Mouse (Mus musculus) heart, postnatal 36 days (tissue): ENCODE measurements around the gene Upk3a. TPM values are rescaled to one million over a fixed set of nuclear protein-coding genes. Genes with fewer than 3 reads are reported as not detected.

Experiments
- DNase-seq, 2 experiments: peaks; one replicate each; pipeline ENCODE4 v3.0.0; 2021 to 2022
- intact Hi-C: fragments of 180-260 bp; cut with DNase I; formaldehyde crosslinking; loops from one replicate; pipeline ENCODE4 v1.15.1; 2025
- total RNA-seq, 2 experiments: library from RNA; stranded (reverse); gene quantifications; 2 replicates each; pipeline ENCODE4 v1.2.3; 2021

Upk3a gene
- not detected for total RNA-seq

GRCm38 (mm10) chr15:85016951-85017664 lies at the start of gene Upk3a:
Gene Upk3a (plus strand): TSS chr15:85017141.
- intact Hi-C loops = no loop called here
- no peak for DNase-seq

GRCm38 (mm10) chr15:84968534-84968933 lies 48.4 kb upstream of the Upk3a start:
- DNase-seq = no peak
- intact Hi-C loops = no loop called here

DNA sequence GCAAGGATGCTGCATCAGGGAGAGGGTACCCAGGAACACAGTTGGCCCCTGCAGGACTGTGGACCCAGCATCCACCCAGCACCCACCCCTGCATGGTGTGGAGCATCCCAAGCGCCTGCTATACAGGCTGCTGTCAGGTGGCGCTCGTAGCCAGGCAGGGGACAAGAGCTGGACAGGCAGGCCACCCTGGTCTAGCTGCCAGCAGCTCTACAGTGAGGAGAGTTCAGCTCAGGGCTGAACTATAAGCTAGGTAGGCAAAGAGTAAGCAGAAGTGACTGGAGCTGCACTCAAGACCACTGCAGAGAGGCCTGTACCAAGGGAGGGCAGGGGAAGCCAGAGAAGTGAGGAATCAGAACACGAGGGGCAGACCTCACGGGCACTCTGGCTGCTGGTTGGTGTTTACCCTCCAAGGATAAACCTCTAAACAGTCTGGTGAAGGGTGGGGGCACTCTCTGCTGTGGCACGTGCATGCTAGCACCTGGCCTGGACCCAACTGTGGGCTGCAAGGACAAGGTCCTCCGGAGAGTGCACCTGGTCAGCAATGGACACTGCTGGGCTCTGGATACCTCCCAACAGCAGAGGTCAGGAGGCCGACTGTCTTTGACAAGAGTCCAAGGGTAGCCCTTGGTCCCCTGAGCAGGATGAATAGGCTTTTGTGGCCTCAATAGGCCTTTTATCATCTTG lies 43.9 kb upstream of the Upk3a start:
- intact Hi-C loops = no loop called here
- DNase-seq = no peak

DNA sequence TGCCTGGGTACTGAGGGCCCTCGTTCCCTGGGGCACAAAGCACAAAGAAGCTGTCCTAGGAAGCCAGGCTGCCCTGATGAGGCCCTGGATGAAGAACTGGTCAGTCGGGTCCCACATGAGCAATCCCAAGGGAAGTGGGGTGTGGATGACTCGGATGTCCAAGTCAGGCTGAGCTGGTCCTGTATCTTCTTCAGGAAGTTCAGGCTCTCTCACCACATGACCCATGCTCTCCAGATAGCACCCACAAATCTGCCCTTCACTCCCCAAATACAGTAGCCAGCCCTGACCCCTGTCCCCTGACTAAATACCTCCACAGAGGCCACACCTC lies 43.4 kb upstream of the Upk3a start:
- intact Hi-C loops = no loop called here
- DNase-seq = no peak

- intact Hi-C loops = no loop called here
- DNase-seq = no peak
Measured at GRCm38 (mm10) chr15:84975729-84976128, 41.2 kb upstream of the Upk3a start.

DNA sequence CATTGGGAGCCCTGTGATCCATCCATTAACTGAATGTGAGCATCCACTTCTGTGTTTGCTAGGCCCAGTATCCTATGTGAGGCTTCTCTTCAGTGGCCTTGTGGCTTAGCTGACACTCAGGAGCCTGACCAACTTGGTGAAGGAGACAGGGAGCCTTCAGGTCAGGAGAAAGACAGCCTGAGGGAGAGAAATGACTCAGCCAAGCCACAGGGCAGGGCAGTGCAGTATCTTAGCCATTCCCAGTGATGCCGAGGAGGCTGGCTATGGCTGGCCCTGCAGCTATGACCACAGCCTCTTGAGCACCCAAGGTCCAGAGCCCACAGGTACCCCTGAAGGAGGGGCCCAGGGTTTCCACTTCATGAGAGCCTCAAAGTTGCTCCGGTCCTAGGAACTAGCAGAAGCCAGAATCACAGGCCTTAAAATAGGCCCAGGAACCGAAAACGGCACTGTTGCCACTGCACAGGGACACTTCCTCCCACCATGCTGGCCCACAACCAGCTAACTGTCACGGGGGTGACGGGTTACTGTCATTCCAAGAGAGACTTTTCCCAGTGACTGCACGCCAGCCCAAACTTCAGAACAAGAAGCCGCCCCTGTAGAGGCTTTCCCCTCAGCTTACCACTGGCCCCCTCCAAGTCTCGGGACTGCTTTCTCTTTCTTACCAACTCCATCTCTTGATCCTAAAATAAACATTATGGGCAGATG lies 35.2 kb upstream of the Upk3a start:
- peak in 1 of 2 experiments; percentile 37 for DNase-seq

DNA sequence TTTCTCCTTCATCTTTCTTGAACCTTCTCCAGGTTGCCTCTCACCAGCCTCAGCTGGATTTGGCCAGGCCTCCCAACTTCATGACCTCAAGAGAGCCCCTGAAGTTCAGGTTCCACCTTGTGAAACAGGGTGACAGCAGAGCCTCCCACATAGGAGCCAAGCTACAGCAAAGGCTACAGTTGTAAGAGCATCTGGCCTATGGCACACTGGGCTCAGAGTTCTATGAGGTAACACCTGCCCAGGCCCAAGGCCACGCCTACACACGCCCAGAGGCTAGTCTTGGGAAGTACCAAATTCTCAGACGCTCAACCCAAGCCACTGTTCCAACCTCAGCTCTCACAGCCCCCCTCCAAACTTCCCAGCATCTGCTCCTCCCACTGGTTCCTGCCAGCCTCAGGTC lies 34.1 kb upstream of the Upk3a start:
- intact Hi-C loops = no loop called here
- DNase-seq = no peak

More for the DNA sequence above, 35.2 kb upstream of the Upk3a start:
- intact Hi-C loops = no loop called here

DNA sequence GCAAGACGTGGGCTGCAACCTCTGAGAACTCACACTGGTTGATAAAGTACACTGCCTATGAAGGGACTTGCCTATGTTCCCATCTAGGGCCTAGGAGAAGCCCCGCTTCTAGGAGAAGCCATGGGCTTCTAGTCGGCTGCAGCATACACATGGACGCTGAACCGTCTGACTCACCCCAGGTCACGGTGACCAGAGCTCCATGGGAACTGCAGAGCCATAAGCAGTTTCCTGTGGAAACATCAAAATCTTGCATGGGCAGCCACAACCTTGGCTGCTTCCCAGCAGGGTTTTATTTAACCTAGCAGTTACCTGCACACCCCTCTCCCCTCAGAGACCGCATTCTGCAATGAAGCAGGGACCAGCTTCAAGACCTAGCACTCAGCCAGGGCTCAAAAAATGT lies 33.2 kb upstream of the Upk3a start:
- no peak for DNase-seq
- intact Hi-C loops = no loop called here

DNA sequence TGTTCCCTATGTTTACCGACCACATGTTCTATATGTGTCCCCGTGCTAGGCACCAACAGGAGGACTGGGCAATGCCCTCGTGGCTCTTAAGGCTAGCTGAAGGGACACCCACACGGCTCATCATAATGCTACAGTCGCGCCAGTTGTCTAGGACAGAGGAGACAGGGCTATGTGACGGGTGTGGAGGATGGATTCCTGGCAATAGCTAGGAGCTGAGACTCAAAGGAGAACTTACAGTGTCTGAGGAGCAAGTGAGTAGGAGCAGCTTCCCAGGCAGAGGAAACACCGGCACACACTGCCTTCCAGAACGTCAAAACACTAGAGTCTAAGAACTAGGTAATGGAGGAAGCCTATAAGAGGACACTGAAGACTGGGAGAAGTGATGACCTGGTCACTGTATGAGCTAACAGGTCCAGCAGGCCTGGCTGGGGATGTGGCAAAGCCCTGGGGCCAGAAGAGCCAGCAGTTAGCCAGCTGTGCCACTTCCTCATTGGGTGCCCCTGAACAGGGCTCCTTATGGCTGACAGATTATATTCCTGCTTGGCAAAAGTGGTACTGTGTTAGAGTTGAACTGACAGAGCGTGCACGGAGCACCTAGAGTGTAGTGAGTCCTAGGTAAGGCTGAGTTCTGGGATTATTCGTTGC lies 31.3 kb upstream of the Upk3a start:
- DNase-seq = no peak
- intact Hi-C loops = loop anchor here (5.0 kb wide), 1 partner anchor 133 kb away; no protein-coding TSS in a partner anchor

GRCm38 (mm10) chr15:84986171-84987019 lies 30.5 kb upstream of the Upk3a start:
- intact Hi-C loops = loop anchor here (5.0 kb wide), 1 partner anchor 134 kb away; no protein-coding TSS in a partner anchor
- no peak for DNase-seq

GRCm38 (mm10) chr15:84987020-84987815 lies 29.7 kb upstream of the Upk3a start:
- DNase-seq = peak in 1 of 2 experiments; percentile 54
- intact Hi-C loops = loop anchor here (5.0 kb wide), 1 partner anchor 135 kb away; no protein-coding TSS in a partner anchor

DNA sequence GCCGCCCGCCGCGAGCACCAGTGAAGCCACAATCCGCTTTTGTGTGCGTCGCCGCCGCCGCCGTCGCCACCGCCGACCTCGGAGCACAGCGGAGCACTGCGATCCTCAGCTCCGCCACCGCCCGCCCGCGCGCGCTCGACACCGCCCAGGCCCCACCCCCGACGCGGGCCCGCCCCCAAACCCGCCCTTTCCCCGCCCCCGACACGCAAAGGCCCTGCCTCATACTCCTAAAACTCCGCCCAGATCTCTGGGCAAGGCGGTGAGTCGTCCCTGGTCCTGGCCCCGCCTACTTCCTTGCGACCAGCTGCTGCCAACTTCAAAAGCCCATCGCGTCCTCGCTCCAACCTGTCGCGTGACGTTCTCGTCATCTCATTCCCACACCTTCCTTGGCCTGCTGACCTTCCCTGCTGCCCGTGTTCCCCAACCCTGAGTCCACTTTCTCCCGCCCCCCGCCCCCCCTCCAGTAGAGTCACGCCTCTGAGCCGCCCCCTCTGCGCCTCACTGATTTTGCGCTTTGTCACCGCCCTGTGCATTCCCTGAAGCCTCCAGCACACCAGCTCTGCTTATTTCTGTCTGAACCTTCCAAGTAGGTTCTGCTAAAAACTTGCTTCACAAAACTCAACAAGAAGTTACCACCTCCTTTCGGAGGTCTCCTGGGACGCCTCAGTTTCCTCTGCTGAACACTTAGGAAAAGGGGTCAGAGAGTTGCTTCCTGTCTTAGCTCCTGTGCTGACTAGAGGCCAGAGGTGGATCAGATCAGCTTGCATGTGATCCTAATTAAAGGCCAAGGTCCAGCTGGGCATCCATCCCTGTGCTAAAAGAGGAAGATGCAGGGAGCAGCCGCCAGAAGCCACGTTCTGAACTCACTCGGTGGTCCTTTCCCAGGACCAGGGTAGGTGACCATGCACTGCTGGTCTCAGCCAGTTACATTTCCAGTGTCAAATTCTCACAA lies 28.8 kb upstream of the Upk3a start, which contains the start of gene 5031439G07Rik:
5031439G07Rik (minus strand) TSS at position 678 of the 952 bp plus-strand sequence.
- intact Hi-C loops = loop anchor here (2.0 to 5.0 kb wide), 2 partner anchors 63 to 136 kb away; no protein-coding TSS in a partner anchor
- DNase-seq = peak; percentile 88 to 90

GRCm38 (mm10) chr15:84989098-84989497 lies 27.8 kb upstream of the Upk3a start:
- intact Hi-C loops = loop anchor here (2.0 to 5.0 kb wide), 2 partner anchors 64 to 137 kb away; no protein-coding TSS in a partner anchor
- DNase-seq = no peak

- intact Hi-C loops = loop anchor here (2.0 to 5.0 kb wide), 2 partner anchors 65 to 137 kb away; no protein-coding TSS in a partner anchor
Measured at GRCm38 (mm10) chr15:84989771-84990170, 27.2 kb upstream of the Upk3a start.

GRCm38 (mm10) chr15:84994498-84994897 lies 22.4 kb upstream of the Upk3a start:
- intact Hi-C loops = no loop called here
- DNase-seq = no peak

More at GRCm38 (mm10) chr15:84989771-84990170, 27.2 kb upstream of the Upk3a start:
- DNase-seq = no peak

- DNase-seq = no peak
- intact Hi-C loops = no loop called here
Measured at GRCm38 (mm10) chr15:84995041-84995440, 21.9 kb upstream of the Upk3a start.

GRCm38 (mm10) chr15:84995967-84996366 lies 21.0 kb upstream of the Upk3a start:
- intact Hi-C loops = no loop called here
- DNase-seq = peak; percentile 60 to 71
